In the genomic region with DNA sequence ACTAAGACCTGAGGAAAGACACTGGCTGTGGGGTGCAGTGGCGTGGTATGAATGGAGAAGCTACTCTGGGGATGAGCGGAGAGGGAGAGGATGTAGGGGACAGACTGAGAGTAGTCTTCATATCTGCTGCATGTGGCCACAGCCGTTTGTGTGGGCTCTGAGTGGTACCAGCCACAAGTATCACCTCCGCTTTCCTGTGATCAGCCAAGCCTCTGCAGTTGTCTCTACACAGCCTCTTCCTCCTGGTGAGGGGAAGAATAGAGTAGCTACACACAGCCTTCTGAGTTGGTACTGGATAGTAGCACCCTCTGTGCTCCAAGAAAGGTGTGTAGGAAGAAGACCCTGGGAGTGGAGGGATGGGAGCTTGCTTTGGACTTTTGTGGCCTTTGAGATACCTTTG, we compare ENCODE assay signal across 29 mouse cellular contexts. TPM values are rescaled to one million over a fixed set of nuclear protein-coding genes. Genes with fewer than 3 reads are reported as not detected.
DNase-seq lines count a peak whose midpoint lies in the region; ATAC-seq and TF ChIP-seq lines count a peak whose summit lies in the region.
"Had no signal": no experiment of that assay in that cellular context is flagged by ENCODE, and none has a peak within 500 bp of the region (broad histone marks: within the 10 kb centered on the region; RNA-seq: fewer than 3 reads in every experiment).

No protein-coding gene starts in this region.

- no peaks in the 10 kb centered on the region for H3K9me3 ChIP-seq in heart, embryonic 10.5 days
- H3K9me3 ChIP-seq in heart, embryonic 15.5 days (replicated peaks) = no peaks in the 10 kb centered on the region
- H3K9me3 ChIP-seq: forebrain, embryonic 12.5 days; hindbrain, embryonic 15.5 days; limb, embryonic 12.5 days; liver, embryonic 15.5 days; midbrain, embryonic 10.5 days; midbrain, embryonic 15.5 days; neural tube, embryonic 15.5 days had no signal

- no peaks in the 10 kb centered on the region; the same call in 1 of the 2 replicates for H3K36me3 ChIP-seq in heart, embryonic 10.5 days
- H3K36me3 ChIP-seq in heart, embryonic 15.5 days = no peaks in the 10 kb centered on the region
- H3K36me3 ChIP-seq in macrophage (ENCODE audit: inconsistent target) = no peaks in the 10 kb centered on the region
- H3K36me3 ChIP-seq: forebrain, embryonic 12.5 days; hindbrain, embryonic 15.5 days; limb, embryonic 12.5 days; liver, embryonic 15.5 days; midbrain, embryonic 10.5 days; midbrain, embryonic 15.5 days; neural tube, embryonic 15.5 days had no signal

- no peak overlapping the region for H3K4me2 ChIP-seq in heart, embryonic 15.5 days
- H3K4me2 ChIP-seq: forebrain, embryonic 12.5 days; hindbrain, embryonic 15.5 days; limb, embryonic 12.5 days; liver, embryonic 15.5 days; lung, embryonic 14.5 days; midbrain, embryonic 15.5 days; neural tube, embryonic 15.5 days had no signal

- intact Hi-C loops in heart, postnatal 14 days (cut with DNase I) = loop anchor here (5.0 kb wide), 1 partner anchor 65 kb away; no protein-coding TSS in a partner anchor

- no peak overlapping the region for H3K9ac ChIP-seq in heart, embryonic 15.5 days
- H3K9ac ChIP-seq: forebrain, embryonic 12.5 days; forebrain, postnatal 0 days; hindbrain, embryonic 15.5 days; limb, embryonic 12.5 days; liver, embryonic 15.5 days; lung, embryonic 14.5 days; midbrain, embryonic 15.5 days; neural tube, embryonic 15.5 days had no signal

- no peak for DNase-seq in heart, embryonic 10.5 days (ENCODE audit: low spot score)
- DNase-seq in heart, postnatal 14 days = no peak
- DNase-seq in heart, adult 9 months (ENCODE audit: low spot score in 2 of 2) = no peak
- DNase-seq in cerebellum, postnatal 14 days = no peak
- DNase-seq: adrenal gland, adult 2 months; B cell, adult 2 months; cerebellum, adult 8-10 months; cerebellum, postnatal 36 days; embryo, embryonic 11 days; forebrain, postnatal 0 days; gastrocnemius, postnatal 36 days; kidney, adult 11 months; kidney, postnatal 14 days; lung, embryonic 14.5 days; lung, postnatal 14 days; retina, postnatal 1 day; right cerebral cortex, postnatal 14 days; thymus, postnatal 4 days had no signal

- ATAC-seq in heart, embryonic 15.5 days (replicated peaks; ENCODE audit: insufficient number of reproducible peaks, insufficient read depth, low FRiP score, low read depth) = no peak
- ATAC-seq: forebrain, postnatal 0 days; midbrain, embryonic 15.5 days had no signal

- TF ChIP-seq POLR2A in bone marrow macrophage, adult 2 months (IDR thresholded peaks at IDR 0.05; ENCODE audit: borderline replicate concordance, low read depth, low read length) = no peak

- H3K4me1 ChIP-seq in heart, embryonic 10.5 days = peaks cover 82% of the 10 kb centered on the region
- peaks cover 77% of the 10 kb centered on the region for H3K4me1 ChIP-seq in heart, embryonic 15.5 days (replicated peaks)
- H3K4me1 ChIP-seq in bone marrow macrophage, adult 2 months (ENCODE audit: control insufficient read depth, insufficient read depth, low read length) = peaks cover 63% of the 10 kb centered on the region

- peaks cover 47% of the 10 kb centered on the region for H3K79me2 ChIP-seq in macrophage (ENCODE audit: inconsistent target)

- TF ChIP-seq CTCF in bone marrow macrophage, adult 2 months (IDR thresholded peaks at IDR 0.05; ENCODE audit: low read depth, low read length) = no peak

- no peak overlapping the region for H3K4me3 ChIP-seq in heart, embryonic 10.5 days
- no peak overlapping the region for H3K4me3 ChIP-seq in heart, embryonic 15.5 days
- no peak overlapping the region for H3K4me3 ChIP-seq in bone marrow macrophage, adult 2 months (ENCODE audit: insufficient read depth, low read length)
- H3K4me3 ChIP-seq in macrophage (ENCODE audit: inconsistent target) = no peak overlapping the region
- H3K4me3 ChIP-seq: forebrain, embryonic 12.5 days; hindbrain, embryonic 15.5 days; left cerebral cortex, adult 2 months; limb, embryonic 12.5 days; liver, embryonic 15.5 days; midbrain, embryonic 10.5 days; midbrain, embryonic 15.5 days; neural tube, embryonic 15.5 days had no signal

- WGBS in heart, embryonic 10.5 days = 81% methylated on average over 4 of the region's 4 CpGs
- WGBS in heart, embryonic 15.5 days = 68% methylated on average over 4 of the region's 4 CpGs
- 57% methylated on average over 4 of the region's 4 CpGs for WGBS in macrophage (ENCODE audit: missing documents)

- peak overlapping the region; percentile 64; the same call in 1 of the 2 replicates for H3K27ac ChIP-seq in heart, embryonic 10.5 days
- H3K27ac ChIP-seq in heart, embryonic 15.5 days = peak overlapping the region; percentile 81
- H3K27ac ChIP-seq in bone marrow macrophage, adult 2 months (ENCODE audit: insufficient read depth, low read depth, low read length) = peak overlapping the region; percentile 62
- H3K27ac ChIP-seq in macrophage = peak overlapping the region; percentile 36
- H3K27ac ChIP-seq: forebrain, embryonic 12.5 days; hindbrain, embryonic 15.5 days; left cerebral cortex, adult 2 months; limb, embryonic 12.5 days; liver, embryonic 15.5 days; midbrain, embryonic 10.5 days; midbrain, embryonic 15.5 days; neural tube, embryonic 15.5 days had no signal

- no peaks in the 10 kb centered on the region for H3K27me3 ChIP-seq in heart, embryonic 10.5 days (ENCODE audit: insufficient read depth, poor library complexity, severe bottlenecking)
- H3K27me3 ChIP-seq in heart, embryonic 15.5 days = no peaks in the 10 kb centered on the region
- H3K27me3 ChIP-seq: forebrain, embryonic 12.5 days; hindbrain, embryonic 15.5 days; limb, embryonic 12.5 days; liver, embryonic 15.5 days; midbrain, embryonic 15.5 days; neural tube, embryonic 15.5 days had no signal

RNA-seq across cellular contexts. Expression of gene Lrrfip1, which starts 38.7 kb away (rescaled TPM):
- polyA plus RNA-seq in heart, embryonic 10.5 days (2016; fragmentation: Nextera tagmentation; extraction: Ambion mirVana) = 91.6 and 129 TPM in 2 replicates
- 100 to 1,000 TPM; 101 to 109 TPM for total RNA-seq in heart, postnatal 14 days (2021)
- 136 and 149 TPM in 2 replicates for polyA plus RNA-seq in heart, embryonic 15.5 days (2015; fragmentation: Nextera tagmentation; extraction: Ambion mirVana)
- polyA plus RNA-seq in bone marrow macrophage, adult 2 months (2012; ENCODE audit: insufficient read depth, insufficient read length, missing spikeins) = 98.5 and 98.7 TPM in 2 replicates
- total RNA-seq in macrophage (2018; cell fraction: chromatin; rRNA removed) = 1,000 to 10,000 TPM in 1 of 26 experiments, 100 to 1,000 TPM in 24, 10 to 100 TPM in 1; 83.2 to 1,087 (median 200) TPM
- total RNA-seq in macrophage (2018; cell fraction: cytosol; rRNA removed) = 100 to 1,000 TPM in 5 of 26 experiments, 10 to 100 TPM in 21; 53.9 to 309 (median 75.0) TPM
- total RNA-seq in macrophage (2018; cell fraction: nucleus; rRNA removed) = 100 to 1,000 TPM in 19 of 26 experiments, 10 to 100 TPM in 7; 79.7 to 456 (median 123) TPM
- polyA plus RNA-seq in macrophage (2018) = 58.8 to 94.9 TPM (median 88.9 TPM) in 3 replicates
